Comparison of ENCODE assay signal across 8 mouse cellular contexts in the genomic region with DNA sequence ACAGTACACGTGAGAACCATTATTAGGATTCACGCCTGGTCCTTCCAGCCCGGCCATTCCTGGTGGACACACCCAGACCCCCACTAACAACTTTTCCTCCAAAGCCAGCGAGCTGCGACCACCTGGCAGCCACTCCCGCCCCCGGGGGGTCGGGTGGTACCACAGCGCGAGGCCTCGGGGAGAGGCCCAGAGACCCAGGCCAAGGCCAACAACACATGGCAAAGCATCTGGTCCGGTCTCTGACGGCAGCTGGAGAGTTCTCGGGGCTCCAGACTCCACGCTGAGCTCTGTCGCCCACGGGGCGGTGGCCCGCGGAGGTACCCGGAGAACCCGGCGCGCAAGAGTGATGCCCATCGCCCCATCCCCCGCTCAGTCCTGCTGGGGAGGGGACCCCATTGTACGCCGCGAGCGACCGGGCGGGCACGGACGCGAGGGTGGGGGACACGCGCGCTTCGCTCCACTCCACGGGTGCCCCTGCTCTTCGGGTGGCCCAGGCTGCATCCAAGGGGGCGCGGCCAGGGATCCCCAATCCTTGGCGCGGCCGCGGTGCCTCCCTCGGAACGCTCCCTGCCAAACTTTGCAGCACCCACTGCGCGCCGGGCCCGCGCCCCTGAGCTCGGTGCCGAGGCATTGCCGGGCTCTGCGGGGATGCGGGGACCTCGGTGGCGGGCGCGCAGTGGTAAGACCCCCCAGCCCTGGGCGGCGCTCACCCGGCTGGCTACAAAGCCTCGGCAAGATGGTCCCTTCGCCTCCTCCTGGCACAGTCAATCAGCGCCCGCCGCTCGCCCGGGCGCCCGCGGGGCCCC. TPM values are rescaled to one million over a fixed set of nuclear protein-coding genes. Genes with fewer than 3 reads are reported as not detected.
A peak's percentile ranks its signal among the peaks of the same experiment; 100 is the strongest.
DNase-seq lines count a peak whose midpoint lies in the region; ATAC-seq and TF ChIP-seq lines count a peak whose summit lies in the region.

No protein-coding gene starts in this region.

- peak; percentile 12; the same call in 1 of the 2 replicates for ATAC-seq in lung, postnatal 0 days
- peak; percentile 20 for ATAC-seq in kidney, embryonic 15.5 days (replicated peaks; ENCODE audit: low FRiP score)

- H3K9ac ChIP-seq in lung, postnatal 0 days (replicated peaks; ENCODE audit: low read depth) = 0 out of 2 replicates have a peak overlapping the region, but pooled peaks have one; percentile 12
- H3K9ac ChIP-seq in kidney, embryonic 15.5 days = peak overlapping the region; percentile 79

- no peak for TF ChIP-seq EP300 in lung, postnatal 0 days (IDR thresholded peaks at IDR 0.05)

- H3K27ac ChIP-seq in lung, postnatal 0 days (ENCODE audit: low read length) = no peak overlapping the region
- H3K27ac ChIP-seq in embryonic facial prominence, embryonic 10.5 days (replicated peaks) = peak overlapping the region; percentile 98
- H3K27ac ChIP-seq in kidney, embryonic 15.5 days = peak overlapping the region; percentile 88; the same call in 1 of the 2 replicates

- WGBS in lung, postnatal 0 days = 3% methylated on average over 59 of the region's 76 CpGs
- under 1% methylated on average over 76 of the region's 76 CpGs for WGBS in embryonic facial prominence, embryonic 10.5 days
- WGBS in kidney, embryonic 15.5 days = under 1% methylated on average over 74 of the region's 76 CpGs

- no peaks in the 10 kb centered on the region for H3K9me3 ChIP-seq in lung, postnatal 0 days (ENCODE audit: low read length)
- H3K9me3 ChIP-seq in embryonic facial prominence, embryonic 10.5 days = no peaks in the 10 kb centered on the region
- no peaks in the 10 kb centered on the region for H3K9me3 ChIP-seq in kidney, embryonic 15.5 days (replicated peaks)

- TF ChIP-seq CTCF in lung, postnatal 0 days (IDR thresholded peaks at IDR 0.05) = no peak

- peak overlapping the region; percentile 59 for H3K4me3 ChIP-seq in lung, postnatal 0 days (ENCODE audit: low read depth, low read length)
- peak overlapping the region; percentile 91 for H3K4me3 ChIP-seq in embryonic facial prominence, embryonic 10.5 days
- H3K4me3 ChIP-seq in kidney, embryonic 15.5 days (replicated peaks) = peak overlapping the region; percentile 80
- H3K4me3 ChIP-seq in myocyte = peak overlapping the region; percentile 30

- H3ac ChIP-seq in myocyte (ENCODE audit: control insufficient read depth, insufficient read length) = peak overlapping the region; percentile 73

- no peaks in the 10 kb centered on the region for H3K36me3 ChIP-seq in lung, postnatal 0 days (ENCODE audit: insufficient read depth, low read length)
- no peaks in the 10 kb centered on the region for H3K36me3 ChIP-seq in embryonic facial prominence, embryonic 10.5 days (replicated peaks)
- H3K36me3 ChIP-seq in kidney, embryonic 15.5 days = no peaks in the 10 kb centered on the region
- H3K36me3 ChIP-seq in myocyte (ENCODE audit: control insufficient read depth, insufficient read depth) = no peaks in the 10 kb centered on the region

- TF ChIP-seq POLR2A in myocyte (IDR thresholded peaks at IDR 0.05; ENCODE audit: insufficient read length, low read depth) = peak; percentile 11

- intact Hi-C loops in gastrocnemius, postnatal 14 days (cut with DNase I; ENCODE audit: low total_unique reads) = no loop called here

- H3K79me2 ChIP-seq in myocyte (ENCODE audit: control insufficient read depth, insufficient read depth) = peaks cover 26% of the 10 kb centered on the region

- H3K4me1 ChIP-seq in lung, postnatal 0 days (ENCODE audit: insufficient read depth, low read depth, low read length) = peaks cover 12% of the 10 kb centered on the region
- peaks cover 88% of the 10 kb centered on the region for H3K4me1 ChIP-seq in embryonic facial prominence, embryonic 10.5 days
- H3K4me1 ChIP-seq in kidney, embryonic 15.5 days = peaks cover 57% of the 10 kb centered on the region

- 0 out of 2 replicates have a peak, but pooled peaks cover 9% of the 10 kb centered on the region for H3K27me3 ChIP-seq in lung, postnatal 0 days (replicated peaks; ENCODE audit: insufficient read depth, low read length)
- H3K27me3 ChIP-seq in embryonic facial prominence, embryonic 10.5 days (replicated peaks; ENCODE audit: low read depth, poor library complexity, severe bottlenecking) = peaks cover 85% of the 10 kb centered on the region
- peaks cover 58% of the 10 kb centered on the region for H3K27me3 ChIP-seq in kidney, embryonic 15.5 days
- H3K27me3 ChIP-seq in myocyte (ENCODE audit: control insufficient read depth, insufficient read depth, insufficient read length) = no peaks in the 10 kb centered on the region

- peak overlapping the region; percentile 99 for H3K4me2 ChIP-seq in lung, postnatal 0 days (replicated peaks; ENCODE audit: low read depth, low read length)
- H3K4me2 ChIP-seq in kidney, embryonic 15.5 days = peak overlapping the region; percentile 99
- peak overlapping the region; percentile 98 for H3K4me2 ChIP-seq in myocyte (ENCODE audit: low read depth)

- peak; percentile 54 to 75 for DNase-seq in adrenal gland, adult (ENCODE audit: inconsistent age in 2 of 2, low spot score in 1 of 2)
- no peak for DNase-seq in adrenal gland, postnatal 4 days (ENCODE audit: low spot score in 2 of 2)
- DNase-seq in lung, postnatal 0 days (ENCODE audit: low spot score) = no peak
- DNase-seq in lung, postnatal 25 days (ENCODE audit: low spot score) = no peak
- peak; percentile 65 for DNase-seq in embryonic facial prominence, embryonic 10.5 days (ENCODE audit: low spot score)
- DNase-seq in gastrocnemius, postnatal 14 days = no peak

TF ChIP-seq in myocyte, 11 proteins besides CTCF, POLR2A, EP300 and RAD21:
- TF ChIP-seq REST (IDR thresholded peaks at IDR 0.05; ENCODE audit: insufficient read depth, insufficient read length) (no peak), TCF12 (IDR thresholded peaks at IDR 0.05; ENCODE audit: insufficient read depth, poor library complexity, severe bottlenecking) (no peak), TCF3 (IDR thresholded peaks at IDR 0.05; ENCODE audit: insufficient read length, low read depth) (peak; percentile 0), MYOD1 (IDR thresholded peaks at IDR 0.05; ENCODE audit: control insufficient read depth in 1 of 3, insufficient read length in 2 of 3, low read depth in 2 of 3) (peak in 1 of 3 experiments; percentile 51), MYOG (IDR thresholded peaks at IDR 0.05; ENCODE audit: control insufficient read depth in 1 of 3, insufficient read depth in 1 of 3, insufficient read length in 2 of 3, low read depth in 2 of 3) (peak in 2 of 3 experiments; percentile 4 to 77)
TF ChIP-seq in myocyte: peak in this region for 3.

RNA-seq across cellular contexts. Expression of a gene that starts 0.8 kb away (rescaled TPM):
- 10 to 100 TPM; 16.9 to 21.2 TPM for total RNA-seq in adrenal gland, postnatal 4 days (2021)
- 0.63 and 0.74 TPM in 2 replicates for polyA plus RNA-seq in lung, postnatal 0 days (2015; fragmentation: Nextera tagmentation; extraction: Ambion mirVana)
- polyA plus RNA-seq in embryonic facial prominence, embryonic 10.5 days (2016; fragmentation: Nextera tagmentation; extraction: Ambion mirVana) = 10.7 and 12.4 TPM in 2 replicates
- polyA plus RNA-seq in kidney, embryonic 15.5 days (2015; fragmentation: Nextera tagmentation; extraction: Ambion mirVana) = 7.1 and 8.7 TPM in 2 replicates
- 21.7 TPM for polyA plus RNA-seq in myocyte (2012; fragmentation: generic; extraction: Trizol)
- 1 to 10 TPM; 1.2 to 4.2 TPM for total RNA-seq in gastrocnemius, postnatal 14 days (2021)

RNA-seq across cellular contexts. Expression of a gene that starts 51.0 kb away (rescaled TPM):
- total RNA-seq in adrenal gland, postnatal 4 days (2021) = 10 to 100 TPM; 47.0 to 59.8 TPM
- polyA plus RNA-seq in lung, postnatal 0 days (2015; fragmentation: Nextera tagmentation; extraction: Ambion mirVana) = 46.6 and 55.1 TPM in 2 replicates
- 17.0 and 20.1 TPM in 2 replicates for polyA plus RNA-seq in embryonic facial prominence, embryonic 10.5 days (2016; fragmentation: Nextera tagmentation; extraction: Ambion mirVana)
- polyA plus RNA-seq in kidney, embryonic 15.5 days (2015; fragmentation: Nextera tagmentation; extraction: Ambion mirVana) = 42.7 and 48.4 TPM in 2 replicates
- polyA plus RNA-seq in myocyte (2012; fragmentation: generic; extraction: Trizol) = not detected
- 10 to 100 TPM; 18.8 to 20.8 TPM for total RNA-seq in gastrocnemius, postnatal 14 days (2021)

RNA-seq across cellular contexts. Expression of a gene that starts 57.8 kb away (rescaled TPM):
- total RNA-seq in adrenal gland, postnatal 4 days (2021) = 10 to 100 TPM; 37.0 to 49.0 TPM
- 29.3 and 30.9 TPM in 2 replicates for polyA plus RNA-seq in lung, postnatal 0 days (2015; fragmentation: Nextera tagmentation; extraction: Ambion mirVana)
- polyA plus RNA-seq in embryonic facial prominence, embryonic 10.5 days (2016; fragmentation: Nextera tagmentation; extraction: Ambion mirVana) = 5.6 and 7.2 TPM in 2 replicates
- polyA plus RNA-seq in kidney, embryonic 15.5 days (2015; fragmentation: Nextera tagmentation; extraction: Ambion mirVana) = 20.2 and 21.3 TPM in 2 replicates
- not detected for polyA plus RNA-seq in myocyte (2012; fragmentation: generic; extraction: Trizol)
- 10 to 100 TPM; 15.2 to 18.1 TPM for total RNA-seq in gastrocnemius, postnatal 14 days (2021)

Comparison
In these comparisons a context has a peak if more than half of its experiments do, and no peak if none do; other contexts are left out.
1. DNase-seq: peak in adrenal gland, adult (2 of 2) and embryonic facial prominence, embryonic 10.5 days (single experiment); none in adrenal gland, postnatal 4 days (0 of 2), lung, postnatal 0 days (single experiment), lung, postnatal 25 days (single experiment) and gastrocnemius, postnatal 14 days (single experiment).
2. H3K4me3 ChIP-seq: peak in every context shown above with its lines; median percentile 91 in embryonic facial prominence, embryonic 10.5 days; 80 in kidney, embryonic 15.5 days; 59 in lung, postnatal 0 days; 30 in myocyte.
3. RNA of a gene that starts 51.0 kb away (polyA plus RNA-seq): 46.6 to 55.1 TPM in lung, postnatal 0 days, 42.7 to 48.4 TPM in kidney, embryonic 15.5 days and 17.0 to 20.1 TPM in embryonic facial prominence, embryonic 10.5 days; not detected in myocyte (single experiment); every median in the first group is over 10 times any median in the second.
4. Peak in every context shown above with its lines, with median percentiles within 50 percentile points of each other: H3K4me2 ChIP-seq.